14 mouse cellular contexts compared by ENCODE assay signal in the genomic region with DNA sequence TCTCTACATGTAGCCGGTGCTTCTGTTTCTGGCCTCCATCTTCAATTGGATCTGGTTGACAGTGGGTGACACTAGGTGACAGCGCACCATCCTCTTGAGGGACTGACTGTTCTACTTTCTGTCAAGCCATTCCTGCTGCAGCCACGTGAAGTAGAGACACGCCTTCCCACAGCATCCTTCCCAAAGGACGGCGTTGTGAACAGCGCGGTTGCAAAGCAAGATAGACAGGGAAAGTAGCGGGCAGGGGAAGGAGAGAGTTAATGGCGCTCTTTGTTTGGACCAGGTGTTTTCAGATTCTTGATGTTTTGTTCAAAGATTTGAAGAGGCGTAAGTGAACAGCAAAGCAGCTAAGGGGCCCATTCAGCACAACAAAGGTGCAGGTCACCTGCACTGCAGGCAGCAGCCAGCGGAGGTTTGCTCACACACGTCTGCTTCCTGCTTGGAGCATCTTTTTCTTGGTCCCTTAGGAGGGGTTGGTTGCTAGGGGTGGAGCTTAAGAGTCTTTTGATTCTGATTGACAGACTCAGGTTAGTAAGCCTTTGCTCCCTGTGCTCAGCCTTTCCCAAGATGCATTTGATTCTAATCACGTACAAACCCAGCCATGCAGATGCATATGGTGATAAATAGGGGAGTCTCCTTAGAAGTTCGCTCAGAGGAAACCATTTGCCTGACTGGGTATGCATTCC. TPM values are rescaled to one million over a fixed set of nuclear protein-coding genes. Genes with fewer than 3 reads are reported as not detected.
A peak's percentile ranks its signal among the peaks of the same experiment; 100 is the strongest.
DNase-seq lines count a peak whose midpoint lies in the region; ATAC-seq and TF ChIP-seq lines count a peak whose summit lies in the region.
"Had no signal": no experiment of that assay in that cellular context is flagged by ENCODE, and none has a peak within 500 bp of the region (broad histone marks: within the 10 kb centered on the region; RNA-seq: fewer than 3 reads in every experiment).

No protein-coding gene starts in this region.

- peak; percentile 23 for DNase-seq in right cerebral cortex, postnatal 4 days
- no peak for DNase-seq in right cerebral cortex, postnatal 25 days
- DNase-seq in forebrain, embryonic 10.5 days (ENCODE audit: extremely low spot score, low spot score): peak; percentile 35
- no peak for DNase-seq in gastrocnemius, postnatal 36 days
- DNase-seq in heart, adult 2 months: no peak
- no peak for DNase-seq in spleen, adult 12 weeks (ENCODE audit: low spot score)
- DNase-seq: cerebellum, postnatal 25 days; kidney, adult 11 months; layer of hippocampus, postnatal 36 days; lung, postnatal 14 days had no signal

- H3K9ac ChIP-seq in hindbrain, embryonic 16.5 days (ENCODE audit: low read depth, low read length): peak overlapping the region; percentile 9; the same call in 1 of the 2 replicates
- no peak overlapping the region for H3K9ac ChIP-seq in neural tube, embryonic 15.5 days (replicated peaks)
- H3K9ac ChIP-seq in heart, adult 2 months (ENCODE audit: low read depth, low read length): no peak overlapping the region
- H3K9ac ChIP-seq: heart, embryonic 13.5 days; limb, embryonic 15.5 days had no signal

- ATAC-seq in hindbrain, embryonic 16.5 days: peak; percentile 85
- ATAC-seq in neural tube, embryonic 15.5 days (ENCODE audit: low FRiP score): peak; percentile 84

- H3K27me3 ChIP-seq in forebrain, embryonic 10.5 days (ENCODE audit: poor library complexity, severe bottlenecking): peaks cover 2% of the 10 kb centered on the region; the same call in 1 of the 2 replicates
- H3K27me3 ChIP-seq in hindbrain, embryonic 16.5 days (replicated peaks; ENCODE audit: control insufficient read depth, insufficient read depth, low read length): no peaks in the 10 kb centered on the region
- H3K27me3 ChIP-seq in neural tube, embryonic 15.5 days (replicated peaks): no peaks in the 10 kb centered on the region
- H3K27me3 ChIP-seq in heart, adult 2 months (ENCODE audit: control insufficient read depth, insufficient read depth, low read length): no peaks in the 10 kb centered on the region
- H3K27me3 ChIP-seq: heart, embryonic 13.5 days; limb, embryonic 15.5 days had no signal

- intact Hi-C loops in gastrocnemius, postnatal 36 days (cut with DNase I): no loop called here
- intact Hi-C loops in heart, adult 2 months (cut with DNase I): loop anchor here (2.0 kb wide), 1 partner anchor 70 kb away; no protein-coding TSS in a partner anchor

- H3K4me3 ChIP-seq in forebrain, embryonic 10.5 days: peak overlapping the region; percentile 31; the same call in 1 of the 2 replicates
- no peak overlapping the region for H3K4me3 ChIP-seq in hindbrain, embryonic 16.5 days (ENCODE audit: low read length)
- no peak overlapping the region for H3K4me3 ChIP-seq in neural tube, embryonic 15.5 days (replicated peaks)
- no peak overlapping the region for H3K4me3 ChIP-seq in heart, adult 2 months
- H3K4me3 ChIP-seq: heart, embryonic 13.5 days; limb, embryonic 15.5 days had no signal

- WGBS in forebrain, embryonic 10.5 days: 30% methylated on average over 15 of the region's 15 CpGs
- 30% methylated on average over 15 of the region's 15 CpGs for WGBS in hindbrain, embryonic 16.5 days
- WGBS in neural tube, embryonic 15.5 days: 37% methylated on average over 15 of the region's 15 CpGs
- 64% methylated on average over 15 of the region's 15 CpGs for WGBS in heart, adult 2 months

- H3K36me3 ChIP-seq in forebrain, embryonic 10.5 days (replicated peaks): no peaks in the 10 kb centered on the region
- H3K36me3 ChIP-seq in hindbrain, embryonic 16.5 days (ENCODE audit: control insufficient read depth, insufficient read depth, low read length): no peaks in the 10 kb centered on the region
- H3K36me3 ChIP-seq in neural tube, embryonic 15.5 days: no peaks in the 10 kb centered on the region
- H3K36me3 ChIP-seq in heart, adult 2 months (ENCODE audit: control insufficient read depth, insufficient read depth, low read length): no peaks in the 10 kb centered on the region
- H3K36me3 ChIP-seq: heart, embryonic 13.5 days; limb, embryonic 15.5 days had no signal

- H3K27ac ChIP-seq in forebrain, embryonic 10.5 days: peak overlapping the region; percentile 44; the same call in 1 of the 2 replicates
- H3K27ac ChIP-seq in hindbrain, embryonic 16.5 days (ENCODE audit: low read depth, low read length): no peak overlapping the region
- peak overlapping the region; percentile 48 for H3K27ac ChIP-seq in neural tube, embryonic 15.5 days (replicated peaks)
- no peak overlapping the region for H3K27ac ChIP-seq in heart, adult 2 months
- H3K27ac ChIP-seq: heart, embryonic 13.5 days; limb, embryonic 15.5 days had no signal

- H3K4me1 ChIP-seq in forebrain, embryonic 10.5 days: peaks cover 19% of the 10 kb centered on the region
- H3K4me1 ChIP-seq in hindbrain, embryonic 16.5 days (ENCODE audit: control insufficient read depth, insufficient read depth, low read depth, low read length): peaks cover 10% of the 10 kb centered on the region
- H3K4me1 ChIP-seq in neural tube, embryonic 15.5 days: peaks cover 10% of the 10 kb centered on the region
- no peaks in the 10 kb centered on the region for H3K4me1 ChIP-seq in heart, adult 2 months (ENCODE audit: control insufficient read depth, insufficient read depth, low read length)
- H3K4me1 ChIP-seq: limb, embryonic 15.5 days had no signal

- no peaks in the 10 kb centered on the region for H3K79me2 ChIP-seq in heart, adult 2 months (replicated peaks; ENCODE audit: control insufficient read depth, insufficient read depth, low read length)

- TF ChIP-seq CTCF in heart, adult 2 months (IDR thresholded peaks at IDR 0.05): no peak

- H3K4me2 ChIP-seq in hindbrain, embryonic 16.5 days (ENCODE audit: low read length): peak overlapping the region; percentile 45
- H3K4me2 ChIP-seq in neural tube, embryonic 15.5 days: peak overlapping the region; percentile 35
- H3K4me2 ChIP-seq: heart, embryonic 13.5 days; limb, embryonic 15.5 days had no signal

- TF ChIP-seq EP300 in heart, adult 2 months (IDR thresholded peaks at IDR 0.05; ENCODE audit: insufficient read depth, low read depth, low read length): no peak

- no peak for TF ChIP-seq POLR2A in heart, adult 2 months (IDR thresholded peaks at IDR 0.05; ENCODE audit: insufficient read depth, low read depth, low read length)

- no peaks in the 10 kb centered on the region for H3K9me3 ChIP-seq in forebrain, embryonic 10.5 days
- no peaks in the 10 kb centered on the region for H3K9me3 ChIP-seq in hindbrain, embryonic 16.5 days (ENCODE audit: control insufficient read depth, low read length)
- H3K9me3 ChIP-seq in neural tube, embryonic 15.5 days (replicated peaks): no peaks in the 10 kb centered on the region
- H3K9me3 ChIP-seq: heart, embryonic 13.5 days; limb, embryonic 15.5 days had no signal

RNA-seq across cellular contexts. Expression of a gene that starts 29.7 kb away (rescaled TPM):
- 5.0 TPM in 2 replicates for polyA plus RNA-seq in forebrain, embryonic 10.5 days (2016; fragmentation: Nextera tagmentation; extraction: Ambion mirVana)
- polyA plus RNA-seq in hindbrain, embryonic 16.5 days (2015; fragmentation: Nextera tagmentation; extraction: Ambion mirVana): 2.1 and 2.7 TPM in 2 replicates
- 2.6 and 4.2 TPM in 2 replicates for polyA plus RNA-seq in neural tube, embryonic 15.5 days (2015; fragmentation: Nextera tagmentation; extraction: Ambion mirVana)
- 100 to 1,000 TPM; 144 to 153 TPM for total RNA-seq in gastrocnemius, postnatal 36 days (2021)
- 10 to 100 TPM; 51.0 to 68.2 TPM for total RNA-seq in heart, adult 2 months (2021)
- 21.6 and 36.6 TPM in 2 replicates for polyA plus RNA-seq in heart, adult 2 months (2012; rRNA removed)

Comparison
In these comparisons a context has a peak if more than half of its experiments do, and no peak if none do; other contexts are left out.
1. DNase-seq: peak in right cerebral cortex, postnatal 4 days (single experiment) and forebrain, embryonic 10.5 days (single experiment); none in right cerebral cortex, postnatal 25 days (single experiment), gastrocnemius, postnatal 36 days (0 of 2), heart, adult 2 months (0 of 2) and spleen, adult 12 weeks (single experiment).
2. H3K27ac ChIP-seq: peak in forebrain, embryonic 10.5 days (single experiment) and neural tube, embryonic 15.5 days (single experiment); none in hindbrain, embryonic 16.5 days (single experiment) and heart, adult 2 months (single experiment).